Mouse (Mus musculus) E14TG2a.4 (cell line): ENCODE data around the gene Usp37.
"Not testable (repeated sequence)": the region's sequence is repeated elsewhere in the genome, so short reads cannot be mapped to it uniquely, and the experiment has no call there.

Source experiments
- CTCF ChIP-seq: conservative IDR thresholded peaks from 2 replicates; pipeline ENCODE4 v1.5.1; 2014; ENCODE audit warnings: low read length
- NANOG ChIP-seq: IDR thresholded peaks from 2 replicates; pipeline ENCODE4 v1.6.1; 2014; ENCODE audit warnings: borderline replicate concordance, low read length, mixed read lengths
- POU5F1 ChIP-seq: IDR thresholded peaks from 2 replicates; pipeline ENCODE4 v1.6.1; 2014; ENCODE audit warnings: low read length, borderline replicate concordance

- TF ChIP-seq CTCF, NANOG, POU5F1: not testable (repeated sequence)
Measured at GRCm38 (mm10) chr1:74396456-74397222, 147.4 kb downstream of the Usp37 start.
